Mouse (Mus musculus) ES-Bruce4 (cell line): ENCODE results near the gene Gnaz.

Experiments
- CTCF ChIP-seq: IDR thresholded peaks from one replicate; pipeline ENCODE4 v1.8.1; 2011; ENCODE audit warnings: low read depth, low read length
- EP300 ChIP-seq: IDR thresholded peaks from 2 replicates; pipeline ENCODE4 v1.6.1; 2011; ENCODE audit warnings: low read depth, low read length; ENCODE audit not compliant: insufficient read depth
- POLR2A ChIP-seq: IDR thresholded peaks from one replicate; pipeline ENCODE4 v1.8.1; 2011; ENCODE audit warnings: low read length; ENCODE audit not compliant: insufficient read depth

GRCm38 (mm10) chr10:75060843-75061235, 93.9 kb downstream of the Gnaz start:
- TF ChIP-seq CTCF, result no peak
- TF ChIP-seq EP300, result no peak
- TF ChIP-seq POLR2A, result no peak
